Mouse (Mus musculus) small intestine, adult 2 months (tissue): Measurements from ENCODE around the gene Dnttip2. TPM values are rescaled to one million over a fixed set of nuclear protein-coding genes. Genes with fewer than 3 reads are reported as not detected.

ENCODE experiments used
- H3K27ac ChIP-seq: fragments of 200-500 bp; 2 replicates; pipeline ENCODE4 v1.5.1; 2012; ENCODE audit warnings: low read depth, low read length, control low read depth, inconsistent platforms; ENCODE audit not compliant: insufficient read depth
- H3K27me3 ChIP-seq: fragments of 200-500 bp; 2 replicates; pipeline ENCODE4 v1.6.1; 2012; ENCODE audit warnings: mild to moderate bottlenecking, moderate library complexity, low read length, inconsistent platforms; ENCODE audit not compliant: control insufficient read depth, insufficient read depth
- H3K36me3 ChIP-seq: fragments of 200-500 bp; 2 replicates; pipeline ENCODE4 v1.6.1; 2012; ENCODE audit warnings: mild to moderate bottlenecking, low read length, control low read depth, inconsistent platforms; ENCODE audit not compliant: control insufficient read depth, insufficient read depth
- H3K4me1 ChIP-seq: fragments of 200-500 bp; 2 replicates; pipeline ENCODE4 v1.6.1; 2012; ENCODE audit warnings: low read length, inconsistent platforms, mixed read lengths; ENCODE audit not compliant: control insufficient read depth, insufficient read depth, insufficient read length
- H3K4me3 ChIP-seq: fragments of 200-500 bp; 2 replicates; pipeline ENCODE4 v1.5.1; 2012; ENCODE audit warnings: low read depth, mild to moderate bottlenecking, control low read depth, inconsistent platforms, low read length, moderate library complexity
- CTCF ChIP-seq: fragments of 200-500 bp; IDR thresholded peaks from 2 replicates; pipeline ENCODE4 v1.5.1; 2012; ENCODE audit warnings: low read depth, mild to moderate bottlenecking, control low read depth, inconsistent platforms, low read length, moderate library complexity, mixed read lengths; ENCODE audit not compliant: insufficient replicate concordance, insufficient read length; ENCODE audit errors: extremely low read depth
- POLR2A ChIP-seq: fragments of 200-500 bp; IDR thresholded peaks from 2 replicates; pipeline ENCODE4 v1.6.1; 2012; ENCODE audit warnings: low read depth, mild to moderate bottlenecking, control low read depth, inconsistent platforms, low read length, moderate library complexity
- WGBS: fragments of 180-500 bp; shearing (Covaris S2); methylation state at CpG from one replicate; pipeline ENCODE4 v1.1.7; 2018; 5-methylcytosine and 5-hydroxymethylcytosine counted together
- polyA plus RNA-seq: library from polyadenylated mRNA; depleted of rRNA; stranded (reverse); fragments of >200 nt; gene quantifications from 2 replicates; pipeline ENCODE4 v1.2.3, GENCODE M21; 2012

The Dnttip2 gene
- polyA plus RNA-seq, 1 experiment = 2.7 TPM

DNA sequence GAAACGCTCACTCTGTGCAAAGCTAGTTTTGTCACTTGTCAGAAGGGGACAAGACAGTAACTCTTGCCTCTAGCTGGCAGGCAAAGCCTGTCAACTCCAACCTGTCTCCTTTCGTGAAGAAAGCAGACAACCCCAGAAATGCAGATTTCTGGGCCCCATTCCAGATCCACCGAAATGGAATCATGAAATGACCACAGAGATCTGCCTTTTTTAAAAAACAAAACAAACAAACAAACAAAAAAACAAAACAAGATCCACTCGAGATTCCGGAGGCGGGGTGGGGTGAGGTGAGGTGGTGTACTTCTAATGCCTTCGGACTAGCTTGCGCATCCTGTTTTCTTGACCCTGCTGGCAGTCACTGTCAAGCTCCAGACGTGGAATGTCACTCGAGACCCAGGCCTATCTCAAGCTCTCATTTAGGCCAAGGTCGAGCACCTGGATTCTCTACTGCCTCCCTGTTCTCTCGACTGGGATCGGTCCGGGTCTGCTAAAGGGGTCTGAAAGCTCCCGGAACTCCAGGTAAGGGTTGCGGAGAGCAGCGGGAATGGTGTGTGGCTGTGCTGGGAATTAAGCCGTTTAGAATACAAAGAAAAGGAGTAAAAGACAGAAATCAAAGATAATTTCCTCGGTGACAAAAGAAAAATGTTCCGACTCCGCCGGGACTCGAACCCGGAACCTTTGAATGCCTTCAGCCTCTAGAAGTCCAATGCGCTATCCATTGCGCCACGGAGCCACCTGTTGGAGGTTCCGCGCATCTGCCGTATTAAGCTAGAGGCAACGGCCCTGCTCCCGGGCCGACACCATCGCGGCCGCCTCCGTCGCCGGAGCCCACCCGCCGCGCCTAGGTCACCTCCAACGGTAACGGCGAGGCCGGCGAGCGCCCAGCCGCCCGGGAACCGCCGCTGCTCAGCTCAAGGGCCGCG lies 18.4 kb downstream of the Dnttip2 start:
- peak overlapping the region; percentile 89 for H3K4me3 ChIP-seq
- H3K4me1 ChIP-seq = peaks cover 17% of the 10 kb centered on the region; the same call in 1 of the 2 replicates
- no peak for TF ChIP-seq POLR2A
- TF ChIP-seq CTCF = no peak
- 10% methylated on average over 54 of the region's 54 CpGs for WGBS
- H3K27me3 ChIP-seq = no peaks in the 10 kb centered on the region
- no peaks in the 10 kb centered on the region for H3K36me3 ChIP-seq
- H3K27ac ChIP-seq = peak overlapping the region; percentile 82

DNA sequence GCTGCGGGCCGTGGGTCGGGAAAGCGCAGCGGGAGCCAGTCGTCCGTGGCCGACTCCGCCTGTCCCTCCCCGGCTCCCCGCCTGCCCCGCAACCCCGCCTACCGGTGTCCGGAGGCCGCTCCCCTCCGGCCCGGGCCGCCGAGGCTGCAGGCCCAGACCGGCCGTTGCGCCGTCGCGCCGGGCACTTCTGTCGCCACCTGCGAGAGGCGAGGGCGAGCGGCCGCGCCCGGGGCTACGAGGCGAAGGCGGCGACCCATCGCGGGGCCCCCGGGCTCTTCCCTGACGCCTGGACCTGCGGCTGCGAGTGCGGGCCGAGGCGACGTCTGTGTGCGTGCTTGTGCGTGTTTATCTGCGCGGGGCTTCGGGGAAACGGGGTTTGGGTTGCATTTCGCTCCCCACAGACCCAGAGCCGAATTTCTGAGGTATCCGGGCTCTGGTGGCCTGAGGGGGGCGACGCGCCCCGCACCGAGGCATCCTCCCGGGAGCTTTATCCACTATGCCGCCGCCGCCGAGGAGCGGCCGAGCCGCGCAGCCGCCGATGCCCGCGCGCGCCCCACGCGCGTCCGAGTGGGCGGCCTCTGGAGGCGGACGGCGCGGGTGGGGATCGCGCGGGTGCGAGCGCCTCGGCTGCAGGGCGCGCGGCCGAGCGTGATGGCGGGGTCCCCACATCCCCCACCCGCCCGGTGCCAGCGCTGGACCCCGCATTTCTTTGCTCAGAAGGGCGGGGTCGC lies 19.2 kb downstream of the Dnttip2 start:
- under 1% methylated on average over 105 of the region's 105 CpGs for WGBS
- no peaks in the 10 kb centered on the region for H3K36me3 ChIP-seq
- TF ChIP-seq CTCF (no peak), POLR2A (peak; percentile 34; the same call in 1 of the 2 replicates)
- H3K4me1 ChIP-seq = peaks cover 15% of the 10 kb centered on the region; the same call in 1 of the 2 replicates
- no peaks in the 10 kb centered on the region for H3K27me3 ChIP-seq
- peak overlapping the region; percentile 89 for H3K4me3 ChIP-seq
- peak overlapping the region; percentile 82 for H3K27ac ChIP-seq

DNA sequence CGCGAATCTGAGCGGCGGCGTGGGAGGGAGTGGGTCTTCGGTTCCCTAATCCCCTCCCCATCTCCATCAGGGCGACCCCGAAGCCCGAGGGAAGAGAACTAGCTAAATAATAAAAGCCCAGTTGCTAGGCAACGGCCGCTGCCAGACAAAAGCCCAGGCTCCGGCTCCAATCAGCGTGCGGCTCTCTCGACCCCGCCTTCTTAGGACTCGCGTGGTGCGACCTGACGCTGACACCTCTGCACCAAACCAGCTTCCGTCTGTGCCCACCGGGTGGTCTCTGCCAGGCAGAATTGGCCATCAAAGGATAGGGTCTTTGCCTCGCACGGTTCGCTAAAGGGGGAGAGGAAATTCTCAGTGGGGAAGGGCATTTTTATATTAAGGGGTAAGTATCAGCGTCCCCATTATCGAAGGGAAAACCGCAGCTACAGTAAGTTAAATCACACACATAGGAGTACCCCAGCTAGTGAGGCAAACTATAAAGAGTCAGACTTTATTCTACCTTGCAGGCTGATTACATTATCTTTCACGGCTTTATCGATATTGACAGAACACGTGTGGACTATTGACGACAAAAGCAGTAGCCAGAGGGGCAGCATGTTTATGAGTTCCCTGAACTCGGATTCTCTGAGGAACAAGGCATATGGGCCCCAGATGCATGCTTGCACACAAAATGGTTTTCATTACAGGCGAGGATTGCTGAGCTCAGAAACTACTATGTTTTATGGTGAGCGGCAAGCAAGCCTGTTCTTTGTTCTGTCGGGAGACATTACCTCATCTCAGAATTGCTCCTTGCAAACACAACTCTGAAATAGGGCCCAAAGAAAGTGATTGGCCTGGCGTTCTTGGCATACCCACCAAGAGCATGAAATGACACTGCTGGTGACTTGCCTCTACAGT lies 20.0 kb downstream of the Dnttip2 start, which contains the start of gene Bcar3:
Bcar3 (plus strand) TSS at position 183 of the 897 bp plus-strand sequence.
- Histone ChIP-seq H3K4me1 (peaks cover 12% of the 10 kb centered on the region; the same call in 1 of the 2 replicates), H3K36me3 (no peaks in the 10 kb centered on the region), H3K4me3 (peak within 1 kb of the TSS; percentile 89), H3K27me3 (no peaks in the 10 kb centered on the region), H3K27ac (peak within 1 kb of the TSS; percentile 82)
- 4% methylated on average over 37 of the region's 37 CpGs for WGBS
- TF ChIP-seq POLR2A (no peak), CTCF (no peak)

DNA sequence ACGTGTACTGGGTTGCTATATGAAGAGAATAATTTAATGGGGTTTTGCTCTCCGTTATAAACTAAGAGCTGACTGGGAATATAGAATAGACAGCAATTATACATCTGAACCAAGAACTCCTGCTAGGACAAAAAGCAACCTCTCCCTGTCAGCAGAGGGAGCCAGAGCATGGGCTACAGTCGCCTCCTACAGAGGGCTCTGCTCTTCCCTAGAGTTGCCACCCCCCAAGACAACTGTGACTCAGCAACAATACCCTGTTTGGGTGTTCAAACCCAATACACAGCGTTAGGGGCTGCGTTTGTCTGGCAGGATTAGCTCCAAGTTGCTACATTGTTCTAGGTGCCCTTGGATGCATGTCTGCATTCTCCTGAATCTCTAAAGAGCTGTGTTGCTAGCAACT lies 21.3 kb downstream of the Dnttip2 start:
- Histone ChIP-seq H3K4me3 (no peak overlapping the region), H3K27me3 (no peaks in the 10 kb centered on the region), H3K4me1 (peaks cover 3% of the 10 kb centered on the region; the same call in 1 of the 2 replicates), H3K36me3 (no peaks in the 10 kb centered on the region), H3K27ac (no peak overlapping the region)
- 17% methylated on average over 5 of the region's 5 CpGs for WGBS
- TF ChIP-seq POLR2A (no peak), CTCF (peak; percentile 73; the same call in 1 of the 2 replicates)

DNA sequence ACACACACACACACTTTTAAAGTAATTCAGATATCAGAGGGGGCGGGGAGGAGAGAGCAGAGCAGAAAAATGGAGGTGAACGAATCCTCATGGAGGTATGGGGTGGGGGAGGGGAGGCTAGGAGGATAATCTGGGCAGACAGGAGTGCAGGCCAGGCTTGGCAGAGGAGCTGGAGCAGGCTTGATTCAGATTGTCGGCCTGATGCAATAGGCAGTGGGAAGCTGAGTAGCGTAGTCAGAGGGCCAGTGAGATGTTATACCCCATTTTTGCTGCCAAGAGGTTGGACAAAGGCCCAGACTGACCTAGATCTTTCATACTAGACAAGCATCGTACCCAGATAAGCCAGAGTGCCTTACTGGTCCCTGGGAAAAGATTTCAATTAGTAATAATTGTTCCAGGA lies 22.8 kb downstream of the Dnttip2 start:
- H3K4me3 ChIP-seq = no peak overlapping the region
- H3K27ac ChIP-seq = no peak overlapping the region
- WGBS = 76% methylated on average over 5 of the region's 5 CpGs
- peaks cover 3% of the 10 kb centered on the region; the same call in 1 of the 2 replicates for H3K4me1 ChIP-seq
- no peaks in the 10 kb centered on the region for H3K36me3 ChIP-seq
- TF ChIP-seq POLR2A (no peak), CTCF (no peak)
- no peaks in the 10 kb centered on the region for H3K27me3 ChIP-seq
